ENCODE assay signal across 22 mouse cellular contexts in the genomic region with DNA sequence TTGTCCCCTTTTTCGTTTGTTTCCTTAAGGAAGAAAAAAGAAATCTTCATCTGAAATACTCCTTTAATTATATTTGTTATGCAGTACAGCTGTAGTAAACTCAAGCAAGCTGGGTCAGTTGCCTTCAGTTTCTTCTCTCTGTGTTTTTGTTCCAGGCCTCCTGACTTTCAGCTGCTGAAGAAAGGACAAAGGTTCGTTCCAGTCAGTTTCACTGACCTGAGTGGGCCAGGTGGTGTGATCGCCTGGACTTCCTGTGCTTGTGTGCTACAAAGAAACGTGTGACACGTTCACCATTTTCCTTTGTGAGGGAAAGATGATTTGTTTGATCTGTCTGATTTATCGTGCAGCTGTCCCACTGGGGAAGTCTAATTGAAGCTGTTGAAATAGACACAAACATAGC.
"Had no signal": no experiment of that assay in that cellular context is flagged by ENCODE, and none has a peak within 500 bp of the region (broad histone marks: within the 10 kb centered on the region; RNA-seq: fewer than 3 reads in every experiment).

No protein-coding gene starts in this region.

- H3K4me1 ChIP-seq: heart, embryonic 13.5 days; heart, embryonic 15.5 days; hindbrain, embryonic 13.5 days; hindbrain, embryonic 15.5 days; limb, embryonic 13.5 days; limb, embryonic 15.5 days had no signal

- H3K9me3 ChIP-seq: heart, embryonic 13.5 days; heart, embryonic 15.5 days; hindbrain, embryonic 13.5 days; hindbrain, embryonic 15.5 days; limb, embryonic 13.5 days; limb, embryonic 15.5 days; liver, embryonic 12.5 days had no signal

- H3K27me3 ChIP-seq: heart, embryonic 13.5 days; heart, embryonic 15.5 days; hindbrain, embryonic 13.5 days; hindbrain, embryonic 15.5 days; limb, embryonic 13.5 days; limb, embryonic 15.5 days; liver, embryonic 12.5 days had no signal

- H3K27ac ChIP-seq: heart, embryonic 13.5 days; heart, embryonic 15.5 days; hindbrain, embryonic 13.5 days; hindbrain, embryonic 15.5 days; hindbrain, postnatal 0 days; kidney, postnatal 0 days; limb, embryonic 13.5 days; limb, embryonic 15.5 days; liver, embryonic 12.5 days; liver, embryonic 14.5 days had no signal

- ATAC-seq: forebrain, postnatal 0 days; hindbrain, postnatal 0 days; intestine, embryonic 16.5 days; liver, embryonic 12.5 days had no signal

- H3K4me2 ChIP-seq: heart, embryonic 11.5 days; heart, embryonic 13.5 days; heart, embryonic 15.5 days; hindbrain, embryonic 13.5 days; hindbrain, embryonic 15.5 days; limb, embryonic 13.5 days; limb, embryonic 15.5 days; liver, embryonic 12.5 days had no signal

- H3K9ac ChIP-seq: forebrain, postnatal 0 days; heart, embryonic 13.5 days; heart, embryonic 15.5 days; hindbrain, embryonic 13.5 days; hindbrain, embryonic 15.5 days; limb, embryonic 13.5 days; limb, embryonic 15.5 days; liver, embryonic 12.5 days; liver, embryonic 14.5 days had no signal

- DNase-seq: forebrain, postnatal 0 days; gastrocnemius, postnatal 14 days; gastrocnemius, postnatal 36 days; heart, adult 18-20 months; heart, postnatal 14 days; heart, postnatal 36 days; layer of hippocampus, adult 9-11 months; layer of hippocampus, postnatal 36 days; left cerebral cortex, postnatal 4 days; lung, adult 18-20 months had no signal

- H3K4me3 ChIP-seq: heart, embryonic 13.5 days; heart, embryonic 15.5 days; hindbrain, embryonic 13.5 days; hindbrain, embryonic 15.5 days; limb, embryonic 13.5 days; limb, embryonic 15.5 days; liver, embryonic 12.5 days had no signal
